Mouse (Mus musculus): ENCODE results near the gene Adgb. TPM values are rescaled to one million over a fixed set of nuclear protein-coding genes. Genes with fewer than 3 reads are reported as not detected.

The Adgb gene
- polyA plus RNA-seq, 1 experiment from 2014 or later, result 0.14 TPM

Other genes starting within 250 kb of the Adgb start
- 14.7 and 15.1 TPM in 2 replicates for gene Rab32, start 85.9 kb upstream of the Adgb start, polyA plus RNA-seq (2014; fragmentation: Nextera tagmentation; extraction: Ambion mirVana)
- gene Gm10944, start 209.0 kb upstream of the Adgb start, polyA plus RNA-seq (2014; fragmentation: Nextera tagmentation; extraction: Ambion mirVana), result not detected in 2 replicates